ENCODE assay signal across 2 mouse cellular contexts in genomic region chr10:93595831-93596230, GRCm38 (mm10).
TF ChIP-seq lines count a peak whose summit lies in the region.

No protein-coding gene starts in this region.

TF ChIP-seq in C2C12, 6 proteins besides CTCF, POLR2A, EP300 and RAD21 (continued from another document):
- no peak for TF ChIP-seq USF1 (IDR thresholded peaks at IDR 0.05; ENCODE audit: low read depth)

TF ChIP-seq in MEL, 35 proteins besides CTCF, POLR2A, EP300 and RAD21 (continued from another document):
- TF ChIP-seq BHLHE40 (IDR thresholded peaks at IDR 0.05; ENCODE audit: borderline replicate concordance, low read depth, low read length): no peak
- TF ChIP-seq MAZ (IDR thresholded peaks at IDR 0.05; ENCODE audit: low read depth, low read length): no peak
- no peak for TF ChIP-seq TBP (IDR thresholded peaks at IDR 0.05; ENCODE audit: low read depth, low read length)
- TF ChIP-seq UBTF (IDR thresholded peaks at IDR 0.05; ENCODE audit: borderline replicate concordance, insufficient read depth, low read depth, low read length): no peak
- no peak for TF ChIP-seq MYC (IDR thresholded peaks at IDR 0.05; ENCODE audit: low read depth, low read length)
- no peak for TF ChIP-seq ZC3H11A (IDR thresholded peaks at IDR 0.05; ENCODE audit: low read depth, low read length)
- TF ChIP-seq GABPA (IDR thresholded peaks at IDR 0.05; ENCODE audit: low read depth, low read length): no peak
- no peak for TF ChIP-seq SIN3A (IDR thresholded peaks at IDR 0.05; ENCODE audit: low read length)
